Mouse (Mus musculus): ENCODE data around the gene Omd. TPM values are rescaled to one million over a fixed set of nuclear protein-coding genes. Genes with fewer than 3 reads are reported as not detected.

The Omd gene
- polyA plus RNA-seq (2014; fragmentation: Illumina TruSeq; extraction: RNeasy Lipid Tissue Mini Kit (QIAGEN cat#74804); ENCODE audit: low read depth, low replicate concordance), result 17.9 TPM

GRCm38 (mm10) chr13:49581541-49582530, at the start of gene Omd:
Omd (plus strand) TSS chr13:49582462.

GRCm38 (mm10) chr13:49544279-49544678, 38.0 kb upstream of the Omd start, which contains the start of gene Aspn:
Aspn (plus strand) TSS chr13:49544443.

GRCm38 (mm10) chr13:49607714-49608113, 25.5 kb downstream of the Omd start, which contains the start of gene Ogn:
Ogn (plus strand) TSS chr13:49608046.

Other genes with a start within 250 kb of the Omd start
- gene Bicd2, start 240.9 kb upstream of the Omd start, polyA plus RNA-seq (2014; fragmentation: Illumina TruSeq; extraction: RNeasy Lipid Tissue Mini Kit (QIAGEN cat#74804); ENCODE audit: low read depth, low replicate concordance), result 17.2 TPM
- 8.3 TPM for gene Ippk, start 161.2 kb upstream of the Omd start, polyA plus RNA-seq (2014; fragmentation: Illumina TruSeq; extraction: RNeasy Lipid Tissue Mini Kit (QIAGEN cat#74804); ENCODE audit: low read depth, low replicate concordance)
- 0.69 TPM for gene Tes3-ps, start 89.1 kb upstream of the Omd start, polyA plus RNA-seq (2014; fragmentation: Illumina TruSeq; extraction: RNeasy Lipid Tissue Mini Kit (QIAGEN cat#74804); ENCODE audit: low read depth, low replicate concordance)
- gene Ecm2, start 77.7 kb upstream of the Omd start, polyA plus RNA-seq (2014; fragmentation: Illumina TruSeq; extraction: RNeasy Lipid Tissue Mini Kit (QIAGEN cat#74804); ENCODE audit: low read depth, low replicate concordance), result 15.8 TPM
- gene Aspn, start 38.0 kb upstream of the Omd start, polyA plus RNA-seq (2014; fragmentation: Illumina TruSeq; extraction: RNeasy Lipid Tissue Mini Kit (QIAGEN cat#74804); ENCODE audit: low read depth, low replicate concordance), result 20.7 TPM
- gene Ogn, start 25.6 kb downstream of the Omd start, polyA plus RNA-seq (2014; fragmentation: Illumina TruSeq; extraction: RNeasy Lipid Tissue Mini Kit (QIAGEN cat#74804); ENCODE audit: low read depth, low replicate concordance), result 183 TPM
- gene Cenpp, start 70.3 kb downstream of the Omd start, polyA plus RNA-seq (2014; fragmentation: Illumina TruSeq; extraction: RNeasy Lipid Tissue Mini Kit (QIAGEN cat#74804); ENCODE audit: low read depth, low replicate concordance), result 2.6 TPM
- gene Nol8, start 70.6 kb downstream of the Omd start, polyA plus RNA-seq (2014; fragmentation: Illumina TruSeq; extraction: RNeasy Lipid Tissue Mini Kit (QIAGEN cat#74804); ENCODE audit: low read depth, low replicate concordance), result 38.7 TPM
- 38.8 TPM for gene Iars, start 99.6 kb downstream of the Omd start, polyA plus RNA-seq (2014; fragmentation: Illumina TruSeq; extraction: RNeasy Lipid Tissue Mini Kit (QIAGEN cat#74804); ENCODE audit: low read depth, low replicate concordance)
- gene Gm30302, start 216.5 kb downstream of the Omd start, polyA plus RNA-seq (2014; fragmentation: Illumina TruSeq; extraction: RNeasy Lipid Tissue Mini Kit (QIAGEN cat#74804); ENCODE audit: low read depth, low replicate concordance), result not detected